Mouse (Mus musculus) left cerebral cortex, adult 2 months (tissue): Measurements from ENCODE around the gene Sh3gl1. TPM values are rescaled to one million over a fixed set of nuclear protein-coding genes. Genes with fewer than 3 reads are reported as not detected.

Experiments used
- DNase-seq, 2 experiments: peaks; one replicate each; pipeline ENCODE4 v3.0.0; 2021 to 2022; ENCODE audit warnings: low spot score in 2 of 2, mixed read lengths in 1 of 2; ENCODE audit errors: extremely low spot score in 1 of 2
- H3K27ac ChIP-seq: fragments of 200-600 bp; 2 replicates; pipeline ENCODE4 v1.8.1; 2022
- H3K4me3 ChIP-seq: fragments of 200-600 bp; 2 replicates; pipeline ENCODE4 v1.8.1; 2022
- CTCF ChIP-seq: fragments of 200-600 bp; IDR thresholded peaks from 2 replicates; pipeline ENCODE4 v1.8.1; 2022; ENCODE audit warnings: antibody characterized with exemption, mild to moderate bottlenecking, moderate library complexity
- intact Hi-C: fragments of 180-260 bp; cut with DNase I; formaldehyde crosslinking; loops from one replicate; pipeline ENCODE4 v1.15.1; 2025
- total RNA-seq, 2 experiments: library from RNA; stranded (reverse); gene quantifications; 2 replicates each; pipeline ENCODE4 v1.2.3; 2021

The Sh3gl1 gene
- total RNA-seq, 2 experiments from 2014 or later, result 38.9 to 43.2 TPM

DNA sequence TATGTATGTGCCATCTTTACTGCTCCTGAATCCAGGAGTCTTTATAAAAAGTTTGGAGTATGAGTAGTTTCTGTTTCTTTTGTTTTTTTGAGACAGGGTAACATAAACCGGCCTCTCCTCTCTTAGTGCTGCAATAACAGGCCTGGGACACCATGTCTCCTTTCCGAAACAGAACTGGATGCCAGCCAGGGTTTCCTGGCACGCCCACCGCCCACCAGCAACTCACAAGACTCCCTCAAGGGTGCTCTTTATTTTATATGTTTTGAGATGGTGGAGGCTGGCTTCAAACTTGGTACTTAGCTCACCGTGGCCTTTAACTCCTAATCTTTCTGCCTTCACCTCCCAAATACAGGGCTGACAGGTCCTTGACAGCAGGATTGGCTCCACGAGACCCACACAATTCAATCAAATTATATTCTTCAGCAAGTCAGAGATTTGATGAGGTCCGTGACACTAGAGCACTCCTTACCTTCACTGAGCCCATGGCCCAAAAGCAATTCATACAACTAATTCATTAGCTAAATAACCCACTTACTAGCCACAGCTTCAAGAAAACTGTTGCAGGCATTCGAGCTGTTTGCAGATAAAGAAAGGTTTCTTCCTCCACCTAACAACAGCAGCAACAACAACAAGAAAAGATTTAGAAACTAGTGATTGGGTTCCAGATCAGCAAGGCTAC is 2.3 kb upstream of the Sh3gl1 start:
- TF ChIP-seq CTCF, result no peak
- Histone ChIP-seq H3K4me3 (no peak overlapping the region), H3K27ac (no peak overlapping the region)
- intact Hi-C loops, result no loop called here
- peak in 1 of 2 experiments; percentile 9 for DNase-seq

DNA sequence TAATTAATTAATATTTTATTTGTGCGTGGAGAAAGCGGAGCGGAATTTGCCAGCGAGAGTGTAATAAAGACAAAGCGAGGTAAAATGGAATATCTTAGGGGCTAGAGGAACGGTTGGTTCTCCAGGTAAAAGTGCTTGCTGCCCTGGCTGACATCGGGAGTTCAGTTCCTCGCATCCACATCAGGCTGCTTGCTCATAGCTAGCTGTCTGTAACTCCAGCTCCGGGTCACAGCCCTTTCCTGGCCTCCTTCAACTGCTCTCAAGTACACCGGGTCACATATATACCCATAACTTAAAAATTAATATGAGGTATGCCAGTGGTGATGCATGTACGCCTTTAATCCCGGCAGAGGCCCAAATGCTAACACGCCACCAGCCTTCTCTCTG is 459 bp upstream of the Sh3gl1 start:
- no peak for DNase-seq
- Histone ChIP-seq H3K4me3 (peak overlapping the region; percentile 35), H3K27ac (peak overlapping the region; percentile 60)
- no peak for TF ChIP-seq CTCF
- intact Hi-C loops, result loop anchor here (2.0 kb wide), 1 partner anchor 38 kb away; the partner anchor contains the start of gene Ubxn6

DNA sequence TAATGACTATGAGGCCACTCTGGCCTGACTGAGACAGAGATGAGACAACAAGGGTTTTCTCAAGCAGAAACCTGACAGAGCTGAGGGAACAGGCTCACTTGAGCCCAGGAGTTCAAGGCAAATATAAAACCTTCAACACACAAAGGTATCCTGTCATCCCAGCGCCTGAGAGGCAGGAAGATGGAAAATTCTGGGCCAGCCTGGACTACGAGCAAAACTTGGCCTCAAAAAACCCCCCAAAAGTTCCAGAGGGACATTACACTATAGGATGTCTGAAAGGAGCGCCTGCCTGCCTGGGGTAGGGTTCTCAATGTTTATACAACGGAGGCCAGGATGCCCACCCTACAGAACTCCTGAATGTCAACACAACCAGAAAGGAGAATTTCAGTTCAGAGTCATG is 1.2 kb downstream of the Sh3gl1 start:
- no peak for DNase-seq
- Histone ChIP-seq H3K4me3 (peak overlapping the region; percentile 92), H3K27ac (no peak overlapping the region)
- intact Hi-C loops, result no loop called here
- no peak for TF ChIP-seq CTCF

DNA sequence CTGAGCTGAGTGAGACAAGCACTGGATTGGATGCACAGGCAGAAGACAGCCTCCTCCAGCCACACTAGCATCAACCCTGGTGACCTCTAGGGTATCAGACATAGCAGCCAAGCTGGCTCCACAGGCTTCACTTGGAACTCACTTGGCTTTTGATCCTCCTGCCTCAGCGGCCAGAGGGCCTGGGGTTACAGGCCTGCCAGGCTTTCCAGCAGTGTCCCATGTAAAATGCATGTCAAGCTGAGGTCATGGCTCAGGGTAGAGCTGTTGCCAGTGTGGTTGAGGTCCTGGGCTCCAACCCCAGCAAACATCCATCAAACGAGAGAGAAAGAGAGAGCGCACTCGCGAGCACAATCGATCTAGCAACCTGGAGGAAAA is 1.7 kb downstream of the Sh3gl1 start:
- no peak for TF ChIP-seq CTCF
- no peak for DNase-seq
- H3K4me3 ChIP-seq, result no peak overlapping the region
- intact Hi-C loops, result no loop called here
- H3K27ac ChIP-seq, result no peak overlapping the region

DNA sequence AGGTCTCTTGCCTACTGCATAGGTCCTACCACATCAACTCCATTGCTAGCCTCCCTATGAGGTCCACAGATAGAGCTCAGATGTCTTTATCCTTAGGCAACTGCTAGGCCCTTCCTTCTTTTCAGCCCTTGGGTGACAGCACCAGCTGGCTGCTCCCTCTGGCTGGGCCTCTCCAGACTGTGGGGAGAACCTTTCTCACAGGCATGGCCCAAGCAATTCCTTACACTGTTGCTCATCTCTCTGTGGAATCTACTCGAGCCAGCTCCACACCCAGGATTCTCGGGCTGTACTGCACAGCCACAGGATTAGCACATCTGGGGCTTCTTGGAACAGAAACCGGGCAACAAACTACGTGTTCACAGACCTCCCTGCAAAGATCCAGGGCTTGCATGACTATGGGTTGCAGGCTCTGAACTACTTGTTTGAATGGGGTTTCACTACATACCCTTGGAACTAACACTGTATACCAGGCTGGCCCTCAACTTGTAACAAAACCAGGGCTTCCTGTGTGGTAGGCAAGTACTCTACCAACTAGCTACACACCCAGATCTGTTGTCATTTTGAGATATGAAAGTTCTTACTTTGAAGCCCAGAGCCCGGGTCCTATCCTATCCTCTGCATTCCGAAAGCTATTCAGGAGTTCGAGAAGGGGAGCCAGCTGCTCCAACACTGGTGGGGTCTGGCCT is 2.3 kb downstream of the Sh3gl1 start:
- Histone ChIP-seq H3K4me3 (no peak overlapping the region), H3K27ac (no peak overlapping the region)
- intact Hi-C loops, result no loop called here
- DNase-seq, result no peak
- no peak for TF ChIP-seq CTCF

DNA sequence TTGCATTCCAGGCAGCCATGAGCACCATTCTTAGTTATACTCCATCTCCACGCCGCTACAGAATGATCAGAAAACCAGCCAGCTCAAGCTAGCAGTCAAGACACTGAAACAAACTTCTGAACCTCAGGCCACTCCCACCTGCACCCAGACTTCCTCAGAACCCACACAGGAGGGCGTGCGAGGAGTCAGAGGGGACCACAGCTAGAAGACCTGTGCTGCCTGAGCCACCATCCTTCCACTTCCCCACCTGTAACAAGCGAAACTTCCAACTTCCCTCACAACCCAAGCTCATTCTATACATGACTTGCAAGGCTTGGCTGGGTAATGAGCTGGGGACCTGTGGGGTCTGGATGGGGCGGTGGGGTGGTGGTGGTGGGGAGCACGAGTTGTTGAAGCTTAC is 3.6 kb downstream of the Sh3gl1 start:
- intact Hi-C loops, result no loop called here
- no peak overlapping the region for H3K4me3 ChIP-seq
- DNase-seq, result no peak
- no peak for TF ChIP-seq CTCF
- no peak overlapping the region for H3K27ac ChIP-seq

DNA sequence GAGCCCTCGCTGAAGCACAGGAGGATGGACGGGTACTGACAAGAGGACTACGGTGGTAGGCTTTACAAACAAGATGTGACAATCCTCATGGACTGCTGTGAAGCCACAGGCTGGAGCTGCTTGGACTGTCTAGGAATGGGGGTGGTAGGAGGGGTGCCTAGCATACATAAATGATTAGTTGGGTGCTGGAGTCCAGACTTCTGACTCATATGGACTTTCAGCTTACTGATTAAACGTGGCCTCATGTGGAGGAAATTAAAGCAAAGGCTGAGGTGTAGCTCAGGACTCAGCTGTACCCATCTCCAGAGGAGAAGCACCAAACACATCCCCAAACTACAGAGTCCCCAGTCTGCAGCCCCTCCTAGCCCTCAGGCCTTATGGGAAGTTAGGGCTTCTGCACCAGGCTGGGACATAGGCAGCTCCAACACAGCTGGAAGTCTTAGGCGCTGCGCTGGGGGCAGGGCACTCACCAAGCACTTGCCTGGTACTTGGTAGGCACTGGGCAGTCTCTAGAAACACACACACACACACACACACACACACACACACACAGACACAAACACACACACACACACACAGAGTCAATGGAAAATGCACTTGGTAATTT is 4.2 kb downstream of the Sh3gl1 start:
- no peak for DNase-seq
- TF ChIP-seq CTCF, result no peak
- intact Hi-C loops, result no loop called here
- H3K27ac ChIP-seq, result no peak overlapping the region
- no peak overlapping the region for H3K4me3 ChIP-seq

DNA sequence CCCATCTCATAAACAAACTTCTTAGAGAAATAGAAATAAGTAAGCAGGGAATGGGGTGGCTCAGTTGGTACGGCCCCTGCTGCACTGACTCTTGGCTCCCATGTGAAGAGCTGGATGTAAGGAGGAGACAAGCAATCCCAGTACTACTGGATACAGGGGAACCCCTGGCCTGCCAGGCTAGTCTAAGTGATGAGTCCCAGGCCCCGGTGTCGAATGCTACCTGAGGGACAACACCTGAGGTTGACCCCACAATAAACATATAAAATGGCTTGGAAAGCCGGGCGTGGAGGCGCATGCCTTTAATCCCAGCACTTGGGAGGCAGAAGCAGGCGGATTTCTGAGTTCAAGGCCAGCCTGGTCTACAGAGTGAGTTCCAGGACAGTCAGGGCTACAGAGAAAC is 5.0 kb downstream of the Sh3gl1 start:
- DNase-seq, result no peak
- no peak overlapping the region; the same call in 1 of the 2 replicates for H3K27ac ChIP-seq
- no peak for TF ChIP-seq CTCF
- intact Hi-C loops, result no loop called here
- no peak overlapping the region for H3K4me3 ChIP-seq

DNA sequence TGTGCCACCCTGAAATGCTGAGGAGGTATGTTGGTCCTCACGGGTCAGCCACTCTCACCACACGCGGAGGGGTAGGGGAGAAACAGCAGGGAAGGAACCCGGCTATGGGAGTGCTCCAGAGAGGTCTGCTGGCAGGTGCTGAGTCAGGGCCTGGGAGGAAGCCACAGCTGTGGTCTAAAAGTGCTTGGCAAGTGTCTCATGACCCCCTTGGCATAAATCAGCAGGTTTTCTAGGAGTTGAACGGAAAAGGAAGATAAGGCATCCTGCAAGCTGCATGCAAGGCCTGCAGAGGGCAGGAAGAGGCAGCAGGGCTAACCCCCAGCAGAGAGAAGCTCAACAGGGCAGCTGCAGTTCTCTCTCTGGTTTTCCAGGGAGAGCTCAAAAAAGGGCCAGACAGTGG is 5.5 kb downstream of the Sh3gl1 start:
- H3K27ac ChIP-seq, result peak overlapping the region; percentile 47; the same call in 1 of the 2 replicates
- peak; percentile 22; the same call in 1 of the 2 replicates for TF ChIP-seq CTCF
- no peak overlapping the region for H3K4me3 ChIP-seq
- DNase-seq, result no peak
- intact Hi-C loops, result no loop called here

DNA sequence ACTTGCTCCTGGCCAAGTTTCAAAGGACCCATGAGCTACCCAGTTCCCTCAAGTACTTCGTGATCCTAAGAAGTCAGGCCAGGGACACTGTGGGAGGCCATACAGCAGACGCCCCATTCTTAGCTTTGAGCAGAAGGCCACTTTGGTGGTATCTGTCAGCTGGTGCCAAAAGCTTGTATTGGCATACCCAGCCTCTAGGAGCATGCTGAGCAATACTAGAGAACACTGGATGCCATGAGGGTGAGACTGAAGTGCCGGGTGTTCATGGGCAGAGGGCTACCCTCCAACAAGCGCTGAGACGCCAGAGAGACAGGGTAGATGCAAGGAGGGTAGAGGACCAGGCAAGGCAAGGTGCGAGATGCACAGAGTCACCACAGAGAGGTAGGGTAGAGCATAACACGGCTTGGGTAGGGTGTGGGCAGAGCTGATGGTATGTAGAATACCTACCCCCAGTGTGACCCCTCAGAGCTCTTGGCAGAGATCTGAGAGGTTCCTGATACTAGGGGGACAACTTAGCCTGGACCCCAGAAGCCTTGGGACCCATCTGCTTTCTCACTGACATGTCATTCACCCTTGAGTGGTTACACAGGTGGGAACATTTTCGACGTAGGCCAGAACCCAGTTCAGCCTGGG is 6.1 kb downstream of the Sh3gl1 start:
- no peak for TF ChIP-seq CTCF

DNA sequence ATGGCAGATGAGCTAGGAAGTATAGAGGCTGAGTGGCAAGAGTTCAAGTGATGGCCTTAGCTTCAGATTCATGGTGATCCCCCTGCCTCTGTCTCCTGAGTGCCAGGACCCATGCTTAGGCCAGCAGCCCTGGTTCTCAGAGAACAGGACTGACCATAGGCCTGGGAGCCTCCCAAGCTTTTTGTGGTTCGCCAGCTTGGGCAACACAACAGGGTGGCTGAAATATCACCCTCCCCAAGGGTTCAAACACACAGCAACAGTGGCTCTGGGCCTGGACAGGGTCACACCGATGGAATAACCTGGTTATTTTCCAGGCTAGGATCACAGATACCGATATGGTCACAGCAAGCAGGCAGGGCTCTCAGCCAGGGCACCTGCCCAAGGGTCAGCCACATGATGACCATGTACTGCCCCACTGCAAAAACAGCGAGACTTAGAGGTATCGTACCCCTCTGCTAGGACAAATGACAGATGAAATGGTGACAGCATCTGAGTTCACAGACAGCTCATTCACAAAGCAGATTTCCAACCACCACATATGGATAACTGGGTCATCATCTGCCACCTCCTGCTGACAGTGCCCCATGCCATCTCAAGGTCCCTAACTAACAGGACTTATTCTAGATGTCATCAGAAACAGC is 8.5 kb downstream of the Sh3gl1 start:
- Histone ChIP-seq H3K27ac (peak overlapping the region; percentile 22; the same call in 1 of the 2 replicates), H3K4me3 (no peak overlapping the region)
- intact Hi-C loops, result no loop called here
- TF ChIP-seq CTCF, result no peak
- DNase-seq, result no peak

More for the DNA sequence above, 6.1 kb downstream of the Sh3gl1 start:
- intact Hi-C loops, result no loop called here
- no peak for DNase-seq
- peak overlapping the region; percentile 47; the same call in 1 of the 2 replicates for H3K27ac ChIP-seq
- H3K4me3 ChIP-seq, result no peak overlapping the region

DNA sequence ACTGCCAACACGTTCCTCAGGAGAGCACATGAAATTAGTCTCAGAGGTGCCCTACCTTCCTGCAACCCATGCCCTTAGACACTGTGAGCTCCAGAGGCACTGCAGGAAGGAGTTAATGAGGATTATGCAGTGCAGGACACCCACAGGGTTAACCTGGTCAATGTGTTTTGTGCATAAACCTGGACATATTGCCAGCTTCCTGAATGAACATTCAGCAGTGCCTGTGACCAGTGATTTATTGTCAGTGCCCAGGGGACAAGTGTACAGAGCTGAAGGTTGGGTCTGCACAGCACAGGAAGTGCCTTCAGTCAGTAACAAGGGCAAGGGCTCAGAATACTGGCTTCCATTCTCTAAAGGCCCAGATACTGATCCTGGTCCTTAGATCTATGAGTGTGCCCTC is 9.6 kb downstream of the Sh3gl1 start:
- intact Hi-C loops, result no loop called here
- TF ChIP-seq CTCF, result no peak
- DNase-seq, result no peak
- H3K27ac ChIP-seq, result no peak overlapping the region
- no peak overlapping the region for H3K4me3 ChIP-seq
